Mouse (Mus musculus) stomach, postnatal 0 days (tissue): ENCODE measurements around the gene Prrx2. TPM values are rescaled to one million over a fixed set of nuclear protein-coding genes. Genes with fewer than 3 reads are reported as not detected.
"Not testable (repeated sequence)": the region's sequence is repeated elsewhere in the genome, so short reads cannot be mapped to it uniquely, and the experiment has no call there.

ENCODE experiments used
- ATAC-seq: fragments of 200-750 bp; cut with Nextera tagmentation; 2 replicates; pipeline ENCODE4 v1.8.0; 2017; ENCODE audit not compliant: low FRiP score, low TSS enrichment
- DNase-seq: peaks from one replicate; pipeline ENCODE4 v3.0.0-alpha.2; 2016; ENCODE audit warnings: low spot score
- H3K27ac ChIP-seq: fragments of 300-500 bp; sonication (generic); replicated peaks from 2 replicates; pipeline ENCODE4 v1.5.1; 2014; ENCODE audit warnings: mild to moderate bottlenecking, control low read depth
- H3K27me3 ChIP-seq: fragments of 300-500 bp; sonication (generic); 2 replicates; pipeline ENCODE4 v1.6.1; 2014; ENCODE audit warnings: low read length; ENCODE audit not compliant: control insufficient read depth, insufficient read depth
- H3K36me3 ChIP-seq: fragments of 300-500 bp; sonication (generic); 2 replicates; pipeline ENCODE4 v1.6.1; 2014; ENCODE audit warnings: low read length, mixed read lengths; ENCODE audit not compliant: control insufficient read depth, insufficient read depth
- H3K4me1 ChIP-seq: fragments of 300-500 bp; sonication (generic); replicated peaks from 2 replicates; pipeline ENCODE4 v1.6.1; 2014; ENCODE audit warnings: antibody characterized with exemption; ENCODE audit not compliant: control insufficient read depth, insufficient read depth
- H3K4me2 ChIP-seq: fragments of 300-500 bp; sonication (generic); replicated peaks from 2 replicates; pipeline ENCODE4 v1.6.1; 2014; ENCODE audit warnings: low read depth, mild to moderate bottlenecking, control low read depth, moderate library complexity
- H3K4me3 ChIP-seq: fragments of 300-500 bp; sonication (generic); 2 replicates; pipeline ENCODE4 v1.5.1; 2014; ENCODE audit warnings: low read depth, low read length, control low read depth
- H3K9ac ChIP-seq: fragments of 300-500 bp; sonication (generic); 2 replicates; pipeline ENCODE4 v1.6.1; 2014; ENCODE audit warnings: mild to moderate bottlenecking, low read length, control low read depth, mixed read lengths
- H3K9me3 ChIP-seq: fragments of 300-500 bp; sonication (generic); 2 replicates; pipeline ENCODE4 v1.6.1; 2016; ENCODE audit warnings: low read length; ENCODE audit not compliant: control insufficient read depth
- CTCF ChIP-seq: IDR thresholded peaks from 2 replicates; pipeline ENCODE4 v1.5.1; 2016; ENCODE audit warnings: antibody characterized with exemption, low read depth, mild to moderate bottlenecking, moderate library complexity
- EP300 ChIP-seq: optimal IDR thresholded peaks from 2 replicates; pipeline ENCODE3; 2016; ENCODE audit warnings: antibody characterized with exemption
- WGBS: fragments of 180-500 bp; shearing (Covaris S2); extraction: QIAGEN DNeasy Blood & Tissue Kit; methylation state at CpG from one replicate; pipeline ENCODE4 v1.1.7; 2014; 5-methylcytosine and 5-hydroxymethylcytosine counted together
- polyA plus RNA-seq: library from polyadenylated mRNA; unstranded; fragments of >200 nt; fragmentation: Nextera tagmentation; extraction: Ambion mirVana; gene quantifications from 2 replicates; pipeline ENCODE4 v1.2.1, GENCODE M21; 2015

The Prrx2 gene
- polyA plus RNA-seq, 1 experiment from 2014 or later, result 1.8 TPM

- Histone ChIP-seq H3K36me3 (no peaks in the 10 kb centered on the region), H3K4me1 (0 out of 2 replicates have a peak, but pooled peaks cover 4% of the 10 kb centered on the region), H3K4me3 (no peak overlapping the region), H3K27me3 (no peaks in the 10 kb centered on the region), H3K4me2 (no peak overlapping the region), H3K9me3 (no peaks in the 10 kb centered on the region), H3K27ac (peak overlapping the region; percentile 56; the same call in 1 of the 2 replicates), H3K9ac (no peak overlapping the region)
- DNase-seq (no peak), ATAC-seq (peak; percentile 35; the same call in 1 of the 2 replicates)
- TF ChIP-seq CTCF (no peak), EP300 (no peak)
- WGBS, result 31% methylated on average over 4 of the region's 4 CpGs
Observed at GRCm38 (mm10) chr2:30912291-30912773, 77.6 kb downstream of the Prrx2 start.

DNA sequence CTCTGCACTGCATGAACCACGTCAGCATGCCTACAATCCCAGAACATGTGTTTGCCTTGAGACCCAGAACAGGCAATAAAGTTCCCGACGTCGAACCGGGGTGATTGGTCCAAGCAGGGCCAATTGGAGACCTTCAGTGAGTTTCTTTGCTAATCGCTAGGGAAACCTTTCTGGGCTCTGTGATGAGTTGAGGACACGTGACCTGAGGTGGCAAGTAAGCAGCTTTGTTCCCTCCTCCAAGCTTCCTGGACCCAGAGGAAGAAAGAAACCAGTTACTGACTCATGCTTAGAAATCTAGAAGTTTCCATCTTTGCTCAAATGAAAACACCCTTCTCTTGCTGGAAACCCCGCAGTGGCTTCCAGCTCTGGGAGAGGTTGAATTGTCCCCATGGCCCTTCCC lies 78.2 kb downstream of the Prrx2 start:
- Histone ChIP-seq H3K4me1 (0 out of 2 replicates have a peak, but pooled peaks cover 4% of the 10 kb centered on the region), H3K9ac (no peak overlapping the region), H3K36me3 (no peaks in the 10 kb centered on the region), H3K4me2 (no peak overlapping the region), H3K9me3 (no peaks in the 10 kb centered on the region), H3K27me3 (no peaks in the 10 kb centered on the region), H3K4me3 (no peak overlapping the region), H3K27ac (peak overlapping the region; percentile 56)
- WGBS, result 80% methylated on average over 8 of the region's 8 CpGs
- ATAC-seq, result peak; percentile 81
- TF ChIP-seq EP300 (no peak), CTCF (no peak)
- no peak for DNase-seq

GRCm38 (mm10) chr2:30914836-30915235 lies 80.1 kb downstream of the Prrx2 start:
- 63% methylated on average over 3 of the region's 3 CpGs for WGBS
- no peaks in the 10 kb centered on the region for H3K9me3 ChIP-seq

GRCm38 (mm10) chr2:30915376-30915775 lies 80.6 kb downstream of the Prrx2 start:
- no peak overlapping the region for H3K27ac ChIP-seq
- TF ChIP-seq CTCF, result no peak
- TF ChIP-seq EP300, result no peak
- no peak overlapping the region for H3K4me3 ChIP-seq
- ATAC-seq, result no peak
- DNase-seq, result no peak
- WGBS, result 81% methylated on average over 5 of the region's 5 CpGs
- no peaks in the 10 kb centered on the region for H3K9me3 ChIP-seq
- no peaks in the 10 kb centered on the region for H3K36me3 ChIP-seq
- H3K27me3 ChIP-seq, result no peaks in the 10 kb centered on the region
- 0 out of 2 replicates have a peak, but pooled peaks cover 4% of the 10 kb centered on the region for H3K4me1 ChIP-seq
- H3K4me2 ChIP-seq, result no peak overlapping the region
- H3K9ac ChIP-seq, result no peak overlapping the region

More at GRCm38 (mm10) chr2:30914836-30915235, 80.1 kb downstream of the Prrx2 start:
- Histone ChIP-seq H3K4me3 (no peak overlapping the region), H3K4me2 (no peak overlapping the region), H3K9ac (no peak overlapping the region), H3K27ac (no peak overlapping the region), H3K27me3 (no peaks in the 10 kb centered on the region), H3K36me3 (no peaks in the 10 kb centered on the region), H3K4me1 (0 out of 2 replicates have a peak, but pooled peaks cover 4% of the 10 kb centered on the region)
- no peak for TF ChIP-seq EP300
- no peak for TF ChIP-seq CTCF
- DNase-seq (no peak), ATAC-seq (no peak)

- not testable (repeated sequence) for H3K4me2 ChIP-seq, ATAC-seq, H3K27me3 ChIP-seq, H3K27ac ChIP-seq, H3K4me1 ChIP-seq, H3K36me3 ChIP-seq, H3K9me3 ChIP-seq, H3K9ac ChIP-seq, H3K4me3 ChIP-seq, DNase-seq
- 74% methylated on average over 6 of the region's 6 CpGs for WGBS
Observed at GRCm38 (mm10) chr2:30915933-30916332, 81.2 kb downstream of the Prrx2 start.

- Histone ChIP-seq H3K4me3 (no peak overlapping the region), H3K9me3 (no peaks in the 10 kb centered on the region), H3K27me3 (no peaks in the 10 kb centered on the region), H3K36me3 (no peaks in the 10 kb centered on the region), H3K27ac (peak overlapping the region; percentile 49; the same call in 1 of the 2 replicates), H3K9ac (no peak overlapping the region), H3K4me2 (no peak overlapping the region), H3K4me1 (0 out of 2 replicates have a peak, but pooled peaks cover 3% of the 10 kb centered on the region)
- TF ChIP-seq CTCF, result no peak
- TF ChIP-seq EP300, result no peak
- WGBS, result 76% methylated on average over 7 of the region's 7 CpGs
- DNase-seq, result no peak
- no peak for ATAC-seq
Observed at GRCm38 (mm10) chr2:30917649-30918048, 82.9 kb downstream of the Prrx2 start.
